Mouse (Mus musculus) layer of hippocampus, adult 18-20 months (tissue): Measurements from ENCODE around the gene Suds3. TPM values are rescaled to one million over a fixed set of nuclear protein-coding genes. Genes with fewer than 3 reads are reported as not detected.
A peak's percentile ranks its signal among the peaks of the same experiment; 100 is the strongest.

ENCODE experiments used
- DNase-seq, 2 experiments: peaks; one replicate each; pipeline ENCODE4 v3.0.0; 2022; ENCODE audit warnings: low spot score in 2 of 2
- long read RNA-seq: library from polyadenylated mRNA; stranded (forward); transcript quantifications from one replicate; pipeline ENCODE4 v2.0.0, GENCODE M21; 2021
- total RNA-seq, 2 experiments: library from RNA; stranded (reverse); gene quantifications; 2 replicates each; pipeline ENCODE4 v1.2.3; 2021

Suds3 gene
- total RNA-seq, result 100 to 1,000 TPM; 132 to 151 TPM
- long read RNA-seq, partial matches to known transcripts, result 9 of 144 reads
- long read RNA-seq, other reads (novel, unspliced or antisense), result 135 of 144 reads

DNA sequence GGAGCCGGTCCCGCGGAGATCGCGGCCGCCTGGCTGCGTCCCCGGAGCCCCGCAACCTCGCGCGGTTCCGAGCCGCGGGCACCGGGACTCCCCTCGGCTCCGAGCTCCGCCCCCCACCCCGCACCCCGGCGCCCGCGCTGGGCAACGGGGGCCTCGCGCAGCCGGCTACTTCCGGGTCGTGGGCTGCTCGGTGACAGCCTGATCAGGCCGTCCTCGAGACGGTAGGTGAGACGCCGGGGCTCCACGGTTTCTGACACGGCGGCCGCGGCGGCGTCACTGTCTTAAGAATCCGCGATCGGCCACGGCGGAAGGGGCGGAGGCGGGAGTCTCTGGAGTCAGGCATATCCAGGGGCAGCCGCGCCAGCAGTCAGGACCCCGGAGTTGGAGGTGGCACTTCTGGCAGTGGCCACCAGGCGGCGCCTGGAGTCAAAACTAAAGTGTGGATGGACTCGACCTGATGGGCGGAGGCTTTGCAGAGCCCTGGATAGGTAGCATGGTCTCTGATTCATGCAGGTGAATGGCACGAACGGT lies at the start of gene Suds3:
Gene Suds3, minus strand, starts transcription at position 278 of the 531 bp plus-strand sequence.
- DNase-seq, result peak; percentile 95 to 99

DNA sequence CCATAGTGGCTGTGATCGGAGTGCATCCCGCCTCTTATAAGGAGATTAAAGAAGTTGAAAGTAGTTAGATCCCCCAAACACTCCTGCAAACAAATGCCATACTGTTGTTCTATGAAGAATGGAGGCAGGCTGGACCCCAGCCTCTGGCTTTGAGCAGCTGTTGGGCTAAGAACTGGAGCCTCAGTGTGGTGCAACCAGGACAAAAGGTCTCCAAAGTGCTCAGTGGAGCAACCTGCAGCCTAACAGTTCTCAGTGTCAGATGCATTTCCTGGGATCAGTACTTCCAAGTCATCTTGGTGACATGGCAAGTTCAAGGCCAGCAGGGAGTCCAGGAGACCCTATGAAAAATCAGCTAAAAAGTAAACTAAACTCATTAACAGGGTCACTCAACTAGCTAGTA lies 49.0 kb upstream of the Suds3 start:
- no peak for DNase-seq

DNA sequence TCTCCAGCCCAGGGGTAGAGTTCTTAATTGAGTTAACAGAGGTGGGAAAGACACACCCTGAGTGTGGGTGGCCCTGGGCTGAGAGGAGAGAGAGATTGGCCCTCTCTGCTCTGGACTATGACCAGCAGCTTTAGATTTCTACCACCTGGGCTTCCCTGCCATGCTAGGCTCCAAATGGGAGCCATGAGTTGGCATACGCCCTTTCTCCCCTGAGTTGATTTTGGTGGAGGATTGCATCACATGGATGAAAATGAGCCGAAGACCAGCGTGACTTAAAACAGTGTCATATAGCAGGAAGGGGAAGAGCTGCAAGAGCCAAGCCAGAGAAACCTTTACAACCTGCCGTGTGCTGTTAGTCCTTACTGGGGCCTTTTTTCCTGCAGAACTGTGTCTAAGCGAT lies 48.6 kb upstream of the Suds3 start:
- DNase-seq, result no peak

DNA sequence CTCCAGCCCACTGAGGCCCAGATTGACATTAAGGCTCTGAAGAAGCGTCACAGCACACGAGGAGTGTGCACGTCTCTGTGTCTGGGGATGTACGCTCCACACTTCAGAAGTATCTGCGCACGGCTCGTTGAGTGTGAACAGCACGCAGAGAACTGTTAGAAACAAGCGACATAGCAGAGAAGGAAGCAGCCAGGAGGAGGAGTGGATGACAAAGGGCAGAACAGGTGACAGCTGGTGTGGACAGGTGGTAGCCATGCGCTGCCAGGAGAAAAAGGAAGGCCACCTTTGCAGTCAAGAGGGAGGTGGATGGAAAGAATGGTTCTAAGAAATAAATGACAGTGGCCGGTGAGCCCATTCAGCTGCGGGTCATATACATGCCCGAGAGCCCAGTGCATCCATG lies 47.9 kb upstream of the Suds3 start:
- DNase-seq, result no peak

DNA sequence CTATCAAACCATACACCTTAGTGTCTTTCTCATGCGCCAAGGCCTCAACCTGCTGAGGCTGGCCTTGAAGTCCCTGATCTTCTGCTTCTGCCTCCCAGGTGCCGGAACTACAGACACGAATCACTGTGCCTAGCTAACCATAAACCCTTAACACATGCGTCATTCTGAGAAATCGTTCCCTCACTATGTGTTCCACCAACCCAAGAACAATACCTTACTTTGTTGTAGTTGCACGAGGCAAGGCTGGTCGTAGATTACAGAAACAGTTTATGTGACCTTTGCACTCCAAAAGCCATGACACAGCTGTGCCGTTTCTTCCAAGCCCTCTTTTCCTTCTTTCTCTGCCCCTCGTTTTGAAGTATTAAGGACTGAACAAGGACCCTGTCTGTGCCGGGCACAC lies 44.6 kb upstream of the Suds3 start:
- no peak for DNase-seq

DNA sequence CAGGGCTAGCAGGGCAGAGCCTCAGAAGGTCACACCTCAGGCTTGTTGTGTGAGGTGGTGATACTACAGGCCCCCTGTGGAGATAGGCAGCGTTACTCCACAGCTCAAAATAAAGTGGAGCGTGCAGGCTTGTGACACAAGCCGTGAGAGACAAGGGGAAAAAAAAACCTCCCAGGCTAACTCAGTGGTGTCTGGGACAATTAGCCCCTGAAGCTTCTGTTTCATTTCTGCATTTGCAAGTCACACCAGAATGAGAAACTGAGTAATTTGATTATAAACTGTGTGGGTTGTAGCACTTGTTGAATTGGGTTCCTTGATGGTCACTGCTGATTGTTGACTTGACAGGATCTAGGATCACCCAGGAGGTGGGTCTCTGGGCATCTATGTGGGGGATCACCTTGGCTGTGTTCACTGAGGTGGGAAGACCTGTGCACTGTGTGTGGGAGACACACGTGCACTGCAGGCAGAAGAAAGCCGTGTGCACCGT lies 43.9 kb upstream of the Suds3 start:
- DNase-seq, result no peak

DNA sequence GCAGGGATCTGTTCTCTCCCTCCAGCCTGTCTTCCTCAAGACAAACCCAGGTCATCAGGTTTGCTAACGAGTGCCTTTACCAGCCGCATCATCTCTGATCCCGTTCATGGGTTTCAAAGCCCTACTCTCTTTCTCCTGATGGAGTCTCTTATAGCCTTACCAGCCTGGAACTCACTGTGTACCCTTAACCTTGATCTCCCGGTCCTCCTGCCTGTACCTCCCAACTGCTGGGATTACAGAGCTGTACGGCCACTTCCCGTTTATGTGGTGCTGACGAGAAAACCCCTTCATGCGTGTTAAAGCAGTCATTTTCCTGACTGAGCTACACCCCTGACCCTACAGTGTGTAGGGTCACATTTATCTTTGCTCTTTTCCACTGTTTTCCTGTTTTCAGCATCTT lies 43.4 kb upstream of the Suds3 start:
- no peak for DNase-seq

DNA sequence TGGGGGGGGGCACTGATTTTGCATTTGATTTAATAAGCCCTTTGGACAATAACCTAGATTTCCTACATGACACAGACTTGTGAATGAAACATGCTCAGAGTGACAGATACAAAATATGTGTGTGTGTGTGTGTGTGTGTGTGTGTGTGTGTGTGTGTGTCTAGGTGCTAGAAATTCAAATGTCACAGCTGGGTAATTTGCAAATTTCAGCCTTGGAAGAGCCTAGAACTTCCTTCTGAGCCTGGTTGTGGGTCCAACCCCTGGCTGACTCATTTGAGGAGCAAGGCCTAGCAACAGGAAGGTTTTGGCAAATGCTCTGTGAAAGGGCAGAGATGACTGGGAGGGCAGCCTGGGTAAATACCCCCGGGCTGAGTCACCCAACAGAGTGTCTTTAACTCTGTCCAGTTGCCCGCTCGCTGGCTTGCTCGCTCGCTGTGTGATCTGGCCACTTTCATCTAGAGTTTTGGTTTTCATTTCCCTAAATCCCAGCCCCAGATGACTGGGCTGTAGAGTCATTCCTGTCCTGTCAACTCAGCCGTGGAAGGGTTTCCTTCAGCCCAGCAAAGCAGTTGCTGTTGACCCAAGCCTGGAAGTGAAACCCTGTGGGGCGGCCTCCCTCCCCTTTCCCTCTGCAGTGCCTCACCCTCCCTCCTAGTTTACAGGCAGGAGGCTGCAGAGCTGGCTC lies 42.6 kb upstream of the Suds3 start:
- DNase-seq, result no peak

DNA sequence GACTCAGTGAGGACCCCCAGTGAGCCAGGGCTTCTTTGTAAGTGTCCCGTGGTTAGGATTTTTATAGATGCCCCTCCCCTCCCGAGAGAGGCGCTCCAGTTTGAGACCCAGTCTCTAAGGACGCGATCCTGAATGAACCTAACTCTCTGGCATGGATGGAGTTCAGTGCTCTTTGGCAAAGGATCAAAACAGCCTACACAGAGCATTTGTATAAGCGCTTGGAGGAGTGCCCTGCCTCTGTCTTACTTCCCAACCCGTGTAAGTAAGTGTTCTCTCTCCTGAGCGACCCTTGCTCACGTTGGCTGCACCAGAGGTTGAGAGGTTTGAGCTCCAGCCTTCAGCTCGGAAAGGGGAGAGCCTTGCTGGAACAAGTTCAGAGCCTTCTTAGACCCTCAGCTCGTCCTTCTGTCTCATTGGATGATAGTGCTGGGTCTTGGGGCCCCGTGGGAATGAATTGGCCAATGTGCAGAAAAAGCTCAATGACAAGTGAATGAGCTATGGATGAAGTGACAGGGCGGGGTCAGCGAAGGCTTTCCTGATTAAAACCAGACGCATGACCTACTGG lies 37.7 kb upstream of the Suds3 start:
- peak in 1 of 2 experiments; percentile 33 for DNase-seq

DNA sequence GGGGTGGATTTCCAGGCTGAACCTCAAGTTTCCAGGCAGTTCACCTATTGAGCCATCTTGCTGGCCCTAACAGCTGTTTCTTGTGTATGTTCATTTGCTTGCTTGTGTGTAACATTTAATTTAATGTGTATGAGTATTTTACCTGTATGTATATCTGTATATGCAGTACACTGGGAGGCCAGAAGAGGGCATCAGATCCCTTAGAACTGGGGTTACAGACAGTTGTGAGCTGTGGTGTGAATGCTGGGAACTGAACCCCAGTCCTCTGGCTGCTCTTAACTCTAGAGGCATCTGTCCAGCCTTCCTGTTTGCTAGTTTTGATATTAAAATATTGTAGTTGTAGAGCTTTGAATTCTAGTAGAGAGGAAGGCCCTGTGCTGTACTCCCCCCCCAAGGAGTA lies 37.0 kb upstream of the Suds3 start:
- no peak for DNase-seq

DNA sequence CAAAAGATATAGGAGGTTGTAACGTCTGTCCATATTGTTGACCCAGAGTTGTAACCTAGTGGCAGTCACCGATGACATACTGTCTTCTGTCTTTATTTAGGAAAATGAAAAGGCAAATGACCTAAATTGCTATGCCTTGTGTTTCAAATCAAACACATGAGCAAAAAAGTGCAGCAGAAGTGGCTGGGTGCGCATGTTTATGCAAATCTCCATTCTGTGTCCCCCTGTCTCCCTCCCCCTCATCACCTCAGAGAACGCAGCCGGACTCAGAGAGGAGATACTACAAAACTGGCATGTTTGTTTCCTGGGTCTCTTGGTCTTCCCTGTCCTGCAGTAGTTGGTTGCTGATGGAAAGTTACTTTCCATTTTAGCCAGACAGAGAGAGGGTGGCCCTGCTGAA lies 34.2 kb upstream of the Suds3 start:
- DNase-seq, result no peak

DNA sequence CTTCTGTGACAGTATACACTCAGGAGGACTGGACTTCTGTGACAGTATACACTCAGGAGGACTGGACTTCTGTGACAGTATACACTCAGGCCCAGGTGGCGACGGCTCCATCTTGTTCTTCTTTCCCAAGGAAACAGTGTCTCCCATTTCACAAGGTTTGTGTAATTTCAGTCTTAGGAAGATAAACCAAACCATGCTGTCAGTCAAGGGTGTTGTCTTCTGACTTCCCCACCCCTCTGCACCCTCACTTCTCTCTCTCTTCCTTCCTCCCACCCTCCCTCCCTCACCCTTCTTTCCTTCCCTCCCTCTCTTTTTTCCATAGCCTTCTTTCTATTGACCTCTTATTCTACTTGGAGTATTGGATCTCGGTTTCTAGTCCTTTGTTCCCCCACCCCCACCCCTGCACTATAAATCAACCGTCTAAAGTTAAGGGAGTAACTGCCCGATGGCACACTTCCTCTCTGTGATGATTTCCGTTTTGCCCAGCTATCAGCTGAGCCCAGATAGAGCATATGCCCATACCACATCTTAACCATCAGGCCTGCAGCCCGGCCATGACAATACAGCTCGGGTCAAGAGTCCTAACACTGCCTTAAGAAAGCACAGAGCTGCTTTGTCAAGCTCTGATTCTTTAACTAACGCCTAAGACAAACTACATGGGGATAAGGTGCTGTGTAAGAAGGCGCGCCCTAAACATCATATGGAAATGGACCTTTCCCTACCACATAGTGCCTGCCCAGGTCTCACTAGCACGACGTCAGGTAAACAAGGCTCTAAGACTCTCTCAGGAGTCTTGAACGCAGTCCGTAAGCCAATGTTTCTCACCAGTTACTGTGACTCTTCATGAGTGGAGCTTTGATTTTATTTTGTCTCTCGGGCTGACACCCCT lies 33.4 kb upstream of the Suds3 start:
- DNase-seq, result no peak

DNA sequence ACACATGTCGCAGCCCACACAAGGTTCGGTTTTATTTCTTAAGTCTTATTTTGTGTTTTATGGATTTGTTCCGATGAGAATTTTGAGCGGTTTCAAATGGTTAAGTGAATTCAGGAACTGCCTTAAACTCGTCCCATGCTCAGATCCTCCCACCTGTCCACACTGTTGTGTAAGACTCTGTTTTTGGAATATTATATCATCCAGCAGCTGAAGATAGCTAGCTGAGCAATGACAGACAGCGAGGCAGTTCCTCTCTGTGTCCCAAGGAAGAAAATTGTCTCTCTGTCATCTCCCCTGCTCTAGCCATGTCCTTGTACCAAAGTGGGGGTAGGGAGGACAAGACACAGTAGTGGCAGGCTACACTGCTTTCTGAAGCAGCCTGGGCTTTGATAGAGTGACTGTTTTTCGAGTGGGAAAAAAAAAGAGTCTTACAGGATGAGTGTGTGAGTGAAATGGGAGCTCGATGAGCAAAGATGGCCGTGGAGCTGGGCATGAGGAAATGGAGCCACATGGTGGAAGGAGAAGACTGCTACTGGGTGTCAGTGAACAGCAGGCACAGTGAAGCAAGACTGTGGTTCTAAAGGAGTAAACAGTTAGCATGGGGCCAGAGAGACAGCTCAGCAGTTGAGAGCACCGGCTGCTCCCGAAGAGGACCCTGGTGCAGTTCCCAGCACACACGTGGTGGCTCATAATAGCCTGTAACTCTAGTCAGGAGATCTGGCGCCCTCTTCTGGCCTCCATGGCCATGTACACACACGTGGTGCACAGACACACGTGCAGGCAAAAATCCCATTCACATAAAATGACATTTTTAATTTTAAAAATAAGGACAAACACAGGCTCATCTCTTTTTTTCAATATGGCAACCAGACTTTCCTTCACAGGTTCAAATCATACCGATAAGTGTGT lies 31.5 kb upstream of the Suds3 start:
- peak; percentile 35 to 78 for DNase-seq

DNA sequence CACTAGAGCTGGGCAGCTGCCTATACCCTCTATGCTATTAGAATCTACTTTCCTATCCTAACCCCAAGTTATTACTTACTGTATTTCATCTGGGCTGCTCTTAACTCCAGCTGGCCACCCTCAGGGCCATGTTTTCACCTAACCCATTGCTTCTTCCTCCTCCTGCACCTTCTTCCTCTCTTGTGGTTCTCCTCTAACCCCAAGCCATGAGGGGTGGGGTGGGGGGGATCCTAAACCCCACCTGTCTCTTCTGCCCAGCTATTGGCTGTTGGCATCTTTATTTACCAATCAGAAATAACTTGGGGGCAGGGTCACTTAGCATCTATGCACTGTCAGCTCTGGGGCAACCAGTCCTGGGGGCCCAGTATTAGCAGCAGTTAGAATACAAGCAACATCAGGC lies 30.3 kb upstream of the Suds3 start:
- no peak for DNase-seq

DNA sequence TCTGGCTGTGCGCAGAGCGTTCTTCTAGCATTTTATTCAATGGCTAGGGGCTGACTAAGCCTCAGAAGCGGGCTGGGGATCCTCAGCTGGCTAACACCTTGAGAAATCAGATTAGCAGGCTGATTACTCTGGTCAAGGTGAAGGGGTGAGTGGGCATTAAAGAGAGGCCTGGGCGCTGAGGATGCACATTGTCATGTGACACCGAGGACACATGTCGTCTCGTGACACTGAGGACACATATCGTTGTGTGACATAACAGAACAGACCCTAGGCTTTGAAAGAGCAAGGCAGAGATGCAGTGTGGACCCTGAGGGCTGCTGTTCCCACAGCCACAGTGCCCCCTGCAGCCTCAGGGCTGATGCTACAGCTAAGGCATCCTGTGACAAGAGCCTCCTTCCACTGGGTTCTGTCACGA lies 27.8 kb upstream of the Suds3 start:
- peak in 1 of 2 experiments; percentile 28 for DNase-seq

DNA sequence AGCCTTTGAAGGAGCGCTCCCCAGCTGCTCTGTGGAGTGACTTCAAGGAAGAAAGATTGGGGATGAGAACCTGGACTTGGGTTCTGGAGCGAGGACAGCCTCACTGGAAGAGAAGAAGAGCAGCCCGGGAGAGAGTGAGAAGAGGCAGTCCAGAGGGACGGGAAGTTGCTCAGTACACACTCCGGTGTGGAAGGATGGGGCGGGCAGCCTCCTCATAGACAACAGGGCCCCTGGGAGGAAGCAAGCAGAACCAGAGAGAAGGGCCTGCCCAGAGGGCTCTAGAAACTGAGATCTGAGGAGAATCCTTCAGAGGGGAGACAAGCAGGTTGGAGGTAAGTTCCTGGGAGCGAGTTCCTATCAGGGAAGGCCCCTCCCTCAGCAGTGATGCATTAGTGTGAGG lies 24.5 kb upstream of the Suds3 start:
- DNase-seq, result no peak

DNA sequence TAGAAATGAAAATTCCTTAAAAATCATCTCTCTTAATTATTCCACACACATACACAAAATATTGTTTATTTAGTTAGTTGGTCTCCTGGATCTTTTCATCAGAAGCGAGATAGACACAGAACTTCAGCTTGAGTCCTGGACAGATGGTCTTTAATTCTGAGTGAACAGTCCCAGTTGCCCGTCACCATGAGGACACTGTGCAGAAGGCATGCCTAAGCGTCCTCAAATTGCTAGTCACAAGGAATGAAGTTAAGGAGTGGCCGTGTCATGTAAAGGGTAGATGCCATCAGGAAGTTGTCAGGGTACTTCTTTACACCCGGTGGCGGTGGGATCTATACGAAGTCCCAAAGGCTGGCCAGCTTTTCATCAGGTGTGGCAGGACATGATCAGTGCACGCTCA lies 23.9 kb upstream of the Suds3 start:
- no peak for DNase-seq

DNA sequence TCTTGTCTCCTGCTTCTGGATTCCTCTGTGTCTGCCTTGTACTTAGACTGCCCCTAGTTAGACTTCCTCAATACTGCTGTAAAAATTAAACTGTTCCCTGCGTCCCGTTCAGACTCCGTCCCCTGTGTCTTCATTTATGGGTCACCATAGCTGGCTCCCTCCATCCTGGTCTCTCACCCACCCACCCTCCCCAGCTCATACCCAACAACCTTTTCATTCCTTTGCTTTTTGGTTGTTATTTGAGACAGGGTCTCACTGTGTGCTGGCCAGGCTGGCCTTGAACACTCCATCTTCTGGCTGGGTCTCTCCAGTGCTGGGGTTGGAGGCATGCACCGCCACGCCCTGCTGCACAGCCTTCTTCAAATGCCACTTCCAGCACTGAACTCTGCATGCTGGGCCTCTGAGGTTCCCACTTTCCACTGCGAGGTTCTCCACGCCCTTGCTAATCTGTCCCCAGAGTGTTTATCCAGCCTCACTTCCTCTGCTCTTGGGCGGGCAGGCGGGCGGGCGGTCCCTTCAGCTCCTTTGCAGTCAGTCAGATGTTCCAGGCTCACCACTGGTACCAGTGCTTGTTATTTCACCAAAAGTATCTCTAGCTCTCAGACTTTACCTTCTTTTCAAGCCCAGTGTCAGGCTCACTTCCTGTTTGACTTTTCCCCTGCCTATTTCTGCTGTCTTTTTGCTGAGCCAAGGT lies 22.5 kb upstream of the Suds3 start:
- no peak for DNase-seq

DNA sequence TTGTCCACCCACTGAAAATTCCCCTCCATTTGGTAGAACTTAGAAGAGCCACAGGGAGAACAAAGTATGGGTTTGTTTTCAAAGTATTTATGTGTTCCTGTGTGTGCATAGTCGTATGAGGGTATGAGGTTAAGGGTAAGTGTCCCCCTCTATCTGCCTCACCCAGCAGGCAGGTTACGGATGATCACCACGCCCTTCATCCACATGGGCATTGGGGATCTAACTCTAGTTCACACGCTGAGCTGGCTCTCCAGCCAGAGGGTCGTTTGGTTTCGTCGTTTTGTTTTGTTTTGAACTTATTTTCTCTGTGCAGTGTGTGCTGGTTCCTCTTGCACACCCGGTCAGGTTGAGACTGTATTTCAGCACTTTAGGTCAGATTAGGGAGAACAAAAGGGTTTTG lies 21.7 kb upstream of the Suds3 start:
- DNase-seq, result no peak

DNA sequence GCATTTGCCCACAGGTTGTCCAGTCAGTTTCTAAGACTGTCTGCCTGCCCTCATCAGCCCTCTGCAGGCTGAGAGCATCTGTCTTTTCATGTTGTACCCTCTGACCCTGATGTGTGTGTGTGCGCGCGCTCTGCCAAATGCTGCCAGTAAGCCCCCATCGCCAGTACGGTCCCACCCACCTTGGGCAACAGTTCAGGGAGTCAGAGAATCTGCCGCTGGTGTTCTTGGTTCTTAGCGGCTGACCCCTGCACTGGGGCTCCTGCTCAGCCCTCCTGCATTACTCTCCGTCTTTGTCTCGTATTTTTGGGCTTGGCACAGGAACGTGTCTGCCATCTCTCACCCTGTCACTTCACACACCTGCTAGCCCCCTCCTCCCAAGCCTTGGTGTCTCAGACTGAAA lies 21.1 kb upstream of the Suds3 start:
- no peak for DNase-seq
